Mouse (Mus musculus) ovary, adult 2 months (tissue): Measurements from ENCODE around the gene Myo6. TPM values are rescaled to one million over a fixed set of nuclear protein-coding genes. Genes with fewer than 3 reads are reported as not detected.

ENCODE experiments used
- polyA plus RNA-seq: library from polyadenylated mRNA; depleted of rRNA; stranded (reverse); fragments of >200 nt; gene quantifications from 2 replicates; pipeline ENCODE4 v1.2.3, GENCODE M21; 2012; rRNA removed

The Myo6 gene
- polyA plus RNA-seq: 29.2 and 30.6 TPM in 2 replicates

GRCm38 (mm10) chr9:80164611-80165474, at the start of gene Myo6:
Myo6 (plus strand) TSS chr9:80165031.

Other genes starting within 250 kb of the Myo6 start
- gene Filip1, start 152.2 kb upstream of the Myo6 start, polyA plus RNA-seq: 4.1 and 6.3 TPM in 2 replicates
- 25.7 and 39.2 TPM in 2 replicates for gene Senp6, start 98.1 kb upstream of the Myo6 start, polyA plus RNA-seq